Mouse (Mus musculus): Measurements from ENCODE around the gene H2-Aa.

GRCm38 (mm10) chr17:34309683-34310385, 22.2 kb upstream of the H2-Aa start:
- no peak for TF ChIP-seq GATA1 (IDR thresholded peaks at IDR 0.05; ENCODE audit: low read length)
- no peak for TF ChIP-seq TAL1 (IDR thresholded peaks at IDR 0.05; ENCODE audit: low read length)

Measured in erythroblast, embryonic 14.5 days (primary cell).